Mouse (Mus musculus): ENCODE measurements around the gene Gm20696. TPM values are rescaled to one million over a fixed set of nuclear protein-coding genes. Genes with fewer than 3 reads are reported as not detected.

The Gm20696 gene
- polyA plus RNA-seq, 1 experiment from 2014 or later: 6.5 TPM

Small RNA genes lying within 50 kb of the gene (microRNA-seq; reads per million reads assigned to microRNA genes)
- not detected for gene Gm22328

Other genes with a start within 250 kb of the Gm20696 start
- 137 and 141 TPM in 2 replicates for gene Foxp1, start 144.1 kb downstream of the Gm20696 start, polyA plus RNA-seq (2015; fragmentation: Nextera tagmentation; extraction: Ambion mirVana)
- 17.3 and 18.5 TPM in 2 replicates for gene Eif4e3, start within 50 bp of the Gm20696 start, polyA plus RNA-seq (2015; fragmentation: Nextera tagmentation; extraction: Ambion mirVana)
- gene Gpr27, start 25.9 kb upstream of the Gm20696 start, polyA plus RNA-seq (2015; fragmentation: Nextera tagmentation; extraction: Ambion mirVana): 5.9 and 6.1 TPM in 2 replicates
- 1.8 and 2.5 TPM in 2 replicates for gene Prok2, start 59.6 kb upstream of the Gm20696 start, polyA plus RNA-seq (2015; fragmentation: Nextera tagmentation; extraction: Ambion mirVana)